Mouse (Mus musculus) T-helper 17 cell (primary cell): Measurements from ENCODE around the gene Prkaa2.

Source experiments
- in situ Hi-C, 2 experiments: fragments of 300-600 bp; cut with MboI, MseI; formaldehyde crosslinking; loops; 1 replicate in 1 of 2; 2 replicates in 1 of 2; pipeline ENCODE4 v1.15.1; 2025; ENCODE audit warnings: high pct_unique_total_duplicates in 2 of 2

Prkaa2 gene

GRCm38 (mm10) chr4:105031104-105031503, 78.6 kb downstream of the Prkaa2 start:
- in situ Hi-C loops = loop anchor here (5.0 to 10.0 kb wide), 2 partner anchors 84 to 91 kb away; no protein-coding TSS in a partner anchor

DNA sequence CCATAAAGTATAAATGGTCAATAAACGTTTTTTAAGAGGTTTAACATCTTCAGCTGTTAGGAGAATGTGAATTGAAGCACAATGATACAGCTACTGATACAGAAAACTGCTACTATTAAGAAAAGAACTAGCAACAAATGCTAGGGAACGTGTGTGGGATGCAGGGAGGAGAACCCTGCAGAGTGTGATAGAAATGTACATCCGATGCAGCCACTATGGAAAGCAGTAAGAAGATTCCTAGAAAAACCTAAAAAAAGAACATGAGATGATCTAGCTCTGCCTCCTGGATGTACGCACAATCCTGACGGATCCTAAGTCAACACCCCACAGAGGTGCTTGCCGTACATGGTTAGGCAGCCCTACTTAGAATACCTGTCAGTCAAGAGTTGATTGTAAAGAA, 82.4 kb downstream of the Prkaa2 start:
- in situ Hi-C loops = no loop called here

- in situ Hi-C loops = no loop called here
These were observed 93.6 kb downstream of the Prkaa2 start for GRCm38 (mm10) chr4:105016006-105016613.

DNA sequence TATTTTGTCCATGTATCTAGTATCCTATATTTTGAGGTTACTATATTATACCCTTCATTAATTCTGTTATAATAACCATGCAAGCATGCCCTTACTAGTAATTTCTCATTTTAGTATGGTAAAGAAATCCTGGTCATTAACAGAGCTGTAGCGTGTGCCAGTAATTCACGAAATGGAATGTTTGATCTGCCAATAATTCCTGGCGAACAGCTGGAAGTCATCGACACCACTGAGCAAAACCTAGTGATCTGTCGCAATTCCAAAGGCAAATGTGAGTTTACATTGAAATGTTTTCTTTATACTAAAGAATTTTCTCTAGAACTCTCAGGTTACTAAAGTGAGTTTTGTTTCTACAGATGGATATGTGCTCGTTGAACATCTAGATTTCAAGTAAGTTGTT, 94.2 kb downstream of the Prkaa2 start:
- in situ Hi-C loops = no loop called here

GRCm38 (mm10) chr4:105013718-105014117, 96.0 kb downstream of the Prkaa2 start:
- in situ Hi-C loops = no loop called here

DNA sequence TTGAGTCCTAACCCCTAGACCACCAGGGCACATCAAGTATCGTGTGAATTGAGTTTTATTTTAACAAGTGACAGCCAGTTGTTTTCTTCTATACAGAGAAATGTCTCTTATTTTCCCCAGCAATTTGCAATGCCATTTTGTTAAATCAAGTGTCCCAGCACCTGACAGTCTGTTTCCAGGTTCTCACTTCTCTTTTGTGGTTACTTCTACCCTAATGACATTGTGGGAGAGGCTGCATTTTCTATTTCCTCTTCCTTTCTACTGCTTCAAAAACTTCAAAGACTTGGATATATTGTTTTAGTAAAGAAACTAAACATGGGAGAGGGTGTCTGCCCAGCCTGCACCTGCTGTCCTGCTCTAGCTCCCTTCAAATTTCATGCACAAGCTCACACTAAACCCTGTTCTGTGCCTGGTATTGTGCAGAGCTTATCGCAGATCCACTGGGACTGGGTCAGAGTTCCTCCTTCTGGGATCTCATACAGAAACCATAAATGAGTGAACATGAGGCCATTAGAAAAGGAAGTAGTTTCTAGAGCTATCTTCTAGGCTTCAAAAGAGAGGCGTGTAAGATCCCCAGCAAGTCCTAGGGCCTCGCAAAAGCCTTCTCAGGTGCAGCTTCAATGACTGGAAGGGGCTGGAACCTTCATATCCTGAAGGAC, 102.2 kb downstream of the Prkaa2 start:
- in situ Hi-C loops = no loop called here

- in situ Hi-C loops = loop anchor here in 1 of 2 experiments (5.0 kb wide), 1 partner anchor 923 kb away; no protein-coding TSS in a partner anchor
These were observed 105.0 kb downstream of the Prkaa2 start for GRCm38 (mm10) chr4:105004649-105005048.

DNA sequence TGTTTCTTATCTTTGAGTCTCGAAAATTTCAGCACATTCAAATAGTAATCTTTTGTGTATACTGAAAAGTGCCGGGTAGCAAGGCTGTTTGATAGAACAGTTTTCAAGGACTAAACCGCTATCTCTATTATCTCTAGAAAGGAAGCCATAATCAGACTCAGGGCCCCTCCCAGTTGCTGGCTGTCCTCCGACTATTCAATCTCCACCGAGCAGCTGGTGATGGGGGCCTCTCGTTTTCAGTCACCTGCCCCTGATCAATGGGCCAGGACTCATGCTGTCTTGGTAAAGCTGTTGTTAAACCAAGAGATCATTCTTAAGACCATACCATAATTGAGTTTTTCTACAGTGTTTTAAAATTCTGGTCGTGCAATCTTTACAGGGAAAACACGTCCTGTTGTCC, 105.6 kb downstream of the Prkaa2 start:
- in situ Hi-C loops = loop anchor here in 1 of 2 experiments (5.0 kb wide), 1 partner anchor 923 kb away; no protein-coding TSS in a partner anchor

- in situ Hi-C loops = loop anchor here in 1 of 2 experiments (5.0 kb wide), 1 partner anchor 926 kb away; no protein-coding TSS in a partner anchor
These were observed 108.0 kb downstream of the Prkaa2 start for GRCm38 (mm10) chr4:105001736-105002135.

DNA sequence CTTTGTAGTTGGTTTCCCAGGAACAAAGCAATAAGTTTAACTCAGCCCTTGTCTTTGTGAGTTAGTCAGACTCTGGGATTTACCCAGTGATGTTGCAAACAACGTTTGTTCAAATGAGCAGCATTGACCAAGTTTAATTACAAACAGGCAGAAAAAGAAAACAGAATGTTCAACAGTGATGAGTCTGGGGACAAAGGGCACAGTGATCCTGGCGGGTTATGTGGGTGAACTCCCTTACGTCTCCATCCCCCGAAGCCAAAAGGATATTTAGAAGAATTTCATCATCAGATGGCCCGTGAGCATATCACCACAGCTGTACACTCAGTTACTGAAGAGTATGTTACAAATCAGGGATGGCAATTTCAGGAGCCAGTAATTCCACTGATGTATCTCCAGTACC, 110.0 kb downstream of the Prkaa2 start:
- in situ Hi-C loops = loop anchor here in 1 of 2 experiments (5.0 kb wide), 1 partner anchor 928 kb away; no protein-coding TSS in a partner anchor

DNA sequence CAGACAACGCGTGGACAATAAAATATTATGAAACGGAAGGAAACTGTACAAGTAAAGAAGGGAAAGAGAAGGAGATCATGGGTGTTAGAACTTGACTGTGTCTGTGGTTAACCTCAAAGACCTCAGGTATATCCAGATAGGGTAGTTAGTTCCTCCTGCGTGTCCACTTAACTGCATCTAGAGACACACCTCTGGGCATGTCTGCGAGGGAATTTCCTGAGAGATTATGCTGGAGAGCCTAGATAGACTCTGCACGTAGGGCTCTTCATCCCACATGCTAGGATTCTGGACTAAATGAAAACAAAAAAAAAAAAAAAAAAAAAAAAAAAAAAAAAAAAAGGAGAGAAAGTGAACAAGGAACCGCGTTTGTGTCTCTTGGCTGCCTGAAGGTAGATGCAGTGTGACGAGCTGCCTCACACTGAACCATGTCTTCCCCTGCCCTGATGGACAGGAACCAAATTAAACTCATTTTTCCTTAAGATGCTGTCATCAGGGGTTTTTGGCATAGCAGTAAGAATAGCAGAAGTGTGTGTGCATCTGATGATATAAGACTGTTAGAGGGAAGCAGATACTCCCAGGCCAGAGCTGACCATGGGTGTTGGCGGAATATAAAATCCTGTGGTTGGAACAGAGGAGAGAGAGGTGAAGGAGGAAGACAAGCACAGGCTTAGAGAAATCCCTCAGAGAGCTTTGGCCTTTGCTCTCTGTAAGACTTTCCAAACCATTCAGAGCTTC, 116.4 kb downstream of the Prkaa2 start:
- in situ Hi-C loops = no loop called here

DNA sequence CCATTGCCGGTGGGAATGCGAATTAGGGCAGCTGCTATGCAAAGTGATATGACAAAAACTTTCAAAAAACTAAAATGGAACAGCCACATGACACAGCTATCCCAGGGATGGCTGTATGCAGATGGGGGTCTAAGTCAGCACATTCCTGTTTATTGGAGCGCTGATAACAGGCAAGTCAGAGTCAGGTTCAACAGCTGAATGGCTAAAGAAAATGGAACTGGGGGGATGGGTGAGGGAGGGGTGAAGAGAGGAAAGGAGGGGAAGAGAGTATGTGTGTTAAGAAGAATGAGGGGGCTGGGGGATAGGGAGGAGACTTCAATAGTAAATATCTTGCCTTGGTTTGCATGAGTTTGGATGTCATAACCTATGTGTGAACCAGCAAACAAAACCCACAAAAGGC, 117.4 kb downstream of the Prkaa2 start:
- in situ Hi-C loops = no loop called here

DNA sequence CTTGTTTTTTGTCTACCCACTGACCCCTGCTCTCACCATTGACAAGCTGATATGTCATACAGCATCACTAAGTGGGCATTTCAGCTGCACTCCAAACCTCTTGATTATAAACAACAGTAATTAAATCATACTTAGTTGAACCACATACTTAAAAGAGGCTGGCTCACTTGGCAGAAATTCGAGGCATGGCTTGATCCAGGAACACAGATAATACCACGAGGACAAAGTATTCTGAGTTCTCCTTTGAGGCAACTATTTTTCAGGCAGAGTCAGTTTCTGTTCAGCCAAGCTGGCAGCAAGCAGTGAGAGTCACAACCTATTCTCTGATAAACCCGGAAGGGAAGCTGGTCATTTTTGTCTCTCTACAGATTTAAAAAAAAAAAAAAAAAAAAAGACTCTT, 119.0 kb downstream of the Prkaa2 start:
- in situ Hi-C loops = no loop called here

- in situ Hi-C loops = no loop called here
These were observed 119.7 kb downstream of the Prkaa2 start for GRCm38 (mm10) chr4:104990016-104990415.

- in situ Hi-C loops = no loop called here
These were observed 121.0 kb downstream of the Prkaa2 start for GRCm38 (mm10) chr4:104988709-104989108.

- in situ Hi-C loops = no loop called here
These were observed 121.6 kb downstream of the Prkaa2 start for GRCm38 (mm10) chr4:104988102-104988501.

DNA sequence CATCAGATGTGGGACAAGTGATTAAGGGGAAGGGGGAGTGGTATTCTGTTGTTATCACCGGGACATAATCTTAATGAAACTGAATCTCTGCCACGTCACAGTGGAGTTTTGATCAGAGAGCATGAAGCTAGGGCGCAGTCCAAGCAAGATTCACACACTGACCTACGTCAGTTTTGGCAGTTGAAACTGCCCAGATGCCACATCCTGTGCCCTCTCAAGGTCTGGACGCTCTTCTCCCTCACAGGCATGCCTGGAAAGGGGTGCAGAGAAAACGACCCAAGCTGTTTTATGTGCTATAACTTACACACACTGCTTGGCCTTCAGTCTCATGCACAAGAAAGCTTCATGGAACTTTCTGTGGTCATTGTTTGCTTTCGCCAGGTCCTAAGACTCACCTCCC, 122.1 kb downstream of the Prkaa2 start:
- in situ Hi-C loops = no loop called here

GRCm38 (mm10) chr4:104985960-104986632, 123.6 kb downstream of the Prkaa2 start:
- in situ Hi-C loops = no loop called here
